Mouse (Mus musculus) CH12.LX (cell line): ENCODE data around the gene Arhgef28. TPM values are rescaled to one million over a fixed set of nuclear protein-coding genes. Genes with fewer than 3 reads are reported as not detected.

Source experiments
- DNase-seq: peaks from one replicate; pipeline ENCODE4 v3.0.0-alpha.2; 2013; ENCODE audit errors: extremely low read depth
- H3K27ac ChIP-seq: 2 replicates; pipeline ENCODE4 v1.5.1; 2012; ENCODE audit warnings: low read depth, mild to moderate bottlenecking, control low read depth, moderate library complexity; ENCODE audit not compliant: insufficient read depth
- H3K27me3 ChIP-seq: replicated peaks from 2 replicates; pipeline ENCODE3; 2012; ENCODE audit warnings: inconsistent platforms
- H3K36me3 ChIP-seq, 2 experiments: replicated peaks in 1 of 2; 2 replicates each; pipeline versions ENCODE3 to v1.6.1; 2012; ENCODE audit warnings: inconsistent platforms in 1 of 2, low read length in 1 of 2, mild to moderate bottlenecking in 1 of 2, mixed read lengths in 1 of 2, moderate library complexity in 1 of 2; ENCODE audit not compliant: control insufficient read depth in 1 of 2, insufficient read depth in 1 of 2
- H3K4me1 ChIP-seq, 2 experiments: 2 replicates each; pipeline ENCODE4 v1.6.1; 2012; ENCODE audit warnings: inconsistent platforms in 1 of 2, moderate library complexity in 1 of 2; ENCODE audit not compliant: insufficient read depth in 2 of 2, control insufficient read depth in 1 of 2
- H3K4me2 ChIP-seq: 2 replicates; pipeline ENCODE4 v1.6.1; 2012; ENCODE audit warnings: low read depth, mild to moderate bottlenecking, control low read depth; ENCODE audit not compliant: poor library complexity, insufficient read depth, severe bottlenecking
- H3K4me3 ChIP-seq, 3 experiments: fragments of 150-350 bp in 1 of 3; sonication (generic) in 1 of 3; replicated peaks in 1 of 3; 2 replicates each; pipeline versions ENCODE3 to v1.5.1; 2011 to 2012; ENCODE audit warnings: low read depth in 2 of 3, low read length in 2 of 3, mild to moderate bottlenecking in 2 of 3, moderate library complexity in 2 of 3, control low read depth in 1 of 3, improper control_type of control experiment in 1 of 3, inconsistent platforms in 1 of 3, mixed read lengths in 1 of 3; ENCODE audit not compliant: poor library complexity in 1 of 3
- H3K79me2 ChIP-seq: replicated peaks from 2 replicates; pipeline ENCODE4 v1.6.1; 2012; ENCODE audit warnings: mild to moderate bottlenecking, moderate library complexity; ENCODE audit not compliant: control insufficient read depth, poor library complexity, insufficient read depth, severe bottlenecking; ENCODE audit errors: extremely low read depth
- H3K9ac ChIP-seq: 2 replicates; pipeline ENCODE4 v1.6.1; 2012; ENCODE audit warnings: low read depth, mild to moderate bottlenecking, control low read depth, moderate library complexity; ENCODE audit not compliant: insufficient read depth
- H3K9me3 ChIP-seq: replicated peaks from 2 replicates; pipeline ENCODE3; 2012; ENCODE audit warnings: low read length, inconsistent platforms, mixed read lengths
- BHLHE40 ChIP-seq: IDR thresholded peaks from 2 replicates; pipeline ENCODE4 v1.6.1; 2011; ENCODE audit warnings: mild to moderate bottlenecking, low read depth, low read length, improper control_type of control experiment
- CHD2 ChIP-seq: IDR thresholded peaks from 2 replicates; pipeline ENCODE4 v1.6.1; 2011; ENCODE audit warnings: low read length, improper control_type of control experiment
- CTCF ChIP-seq, 2 experiments: IDR thresholded peaks in 1 of 2; conservative IDR thresholded peaks in 1 of 2; 2 replicates each; pipeline ENCODE4 v1.5.1; 2011 to 2012; ENCODE audit warnings: low read depth in 2 of 2, low read length in 2 of 2, improper control_type of control experiment in 1 of 2, inconsistent platforms in 1 of 2, mild to moderate bottlenecking in 1 of 2, moderate library complexity in 1 of 2
- E2F4 ChIP-seq: IDR thresholded peaks from 2 replicates; pipeline ENCODE4 v1.6.1; 2011; ENCODE audit warnings: low read depth, low read length, improper control_type of control experiment; ENCODE audit not compliant: insufficient replicate concordance
- ELF1 ChIP-seq: IDR thresholded peaks from 2 replicates; pipeline ENCODE4 v1.6.1; 2014; ENCODE audit warnings: low read depth, mild to moderate bottlenecking, inconsistent platforms, low read length, improper control_type of control experiment
- EP300 ChIP-seq: IDR thresholded peaks from 2 replicates; pipeline ENCODE4 v1.6.1; 2011; ENCODE audit warnings: low read length, improper control_type of control experiment
- HCFC1 ChIP-seq: IDR thresholded peaks from 2 replicates; pipeline ENCODE4 v1.6.1; 2012; ENCODE audit warnings: low read depth, mild to moderate bottlenecking, inconsistent platforms, low read length, improper control_type of control experiment
- JUN ChIP-seq: IDR thresholded peaks from 2 replicates; pipeline ENCODE4 v1.6.1; 2011; ENCODE audit warnings: low read depth, mild to moderate bottlenecking, low read length, improper control_type of control experiment, moderate library complexity; ENCODE audit not compliant: insufficient read depth
- JUND ChIP-seq: conservative IDR thresholded peaks from 2 replicates; pipeline ENCODE4 v1.6.1; 2011; ENCODE audit warnings: low read depth, low read length, improper control_type of control experiment
- KAT2A ChIP-seq: IDR thresholded peaks from 2 replicates; pipeline ENCODE4 v1.6.1; 2012; ENCODE audit warnings: low read length, improper control_type of control experiment, inconsistent platforms; ENCODE audit not compliant: insufficient replicate concordance
- MAFK ChIP-seq: IDR thresholded peaks from 2 replicates; pipeline ENCODE4 v1.6.1; 2011; ENCODE audit warnings: low read length, improper control_type of control experiment; ENCODE audit not compliant: insufficient replicate concordance
- MAX ChIP-seq: IDR thresholded peaks from 2 replicates; pipeline ENCODE4 v1.6.1; 2011; ENCODE audit warnings: low read length, improper control_type of control experiment
- MEF2A ChIP-seq: IDR thresholded peaks from 2 replicates; pipeline ENCODE4 v1.6.1; 2014; ENCODE audit warnings: low read depth, mild to moderate bottlenecking, inconsistent platforms, low read length, improper control_type of control experiment, borderline replicate concordance
- MXI1 ChIP-seq: IDR thresholded peaks from 2 replicates; pipeline ENCODE4 v1.6.1; 2011; ENCODE audit warnings: mild to moderate bottlenecking, low read depth, low read length, improper control_type of control experiment
- MYC ChIP-seq: IDR thresholded peaks from 2 replicates; pipeline ENCODE4 v1.6.1; 2011; ENCODE audit warnings: low read depth, mild to moderate bottlenecking, improper control_type of control experiment, low read length
- NELFE ChIP-seq: IDR thresholded peaks from 2 replicates; pipeline ENCODE4 v1.6.1; 2011; ENCODE audit warnings: low read depth, low read length, improper control_type of control experiment
- NRF1 ChIP-seq: IDR thresholded peaks from 2 replicates; pipeline ENCODE4 v1.6.1; 2014; ENCODE audit warnings: low read depth, mild to moderate bottlenecking, inconsistent platforms, low read length, improper control_type of control experiment, moderate library complexity
- PAX5 ChIP-seq: IDR thresholded peaks from 2 replicates; pipeline ENCODE4 v1.6.1; 2012; ENCODE audit warnings: low read length, inconsistent platforms, mixed read lengths
- POLR2A ChIP-seq: IDR thresholded peaks from 2 replicates; pipeline ENCODE4 v1.6.1; 2011; ENCODE audit warnings: low read depth, mild to moderate bottlenecking, improper control_type of control experiment, low read length
- RAD21 ChIP-seq: IDR thresholded peaks from 2 replicates; pipeline ENCODE4 v1.6.1; 2011; ENCODE audit warnings: low read depth, mild to moderate bottlenecking, low read length, improper control_type of control experiment, moderate library complexity
- SMC3 ChIP-seq: IDR thresholded peaks from 2 replicates; pipeline ENCODE4 v1.6.1; 2011; ENCODE audit warnings: low read depth, low read length, improper control_type of control experiment
- USF1 ChIP-seq: IDR thresholded peaks from 2 replicates; pipeline ENCODE4 v1.6.1; 2014; ENCODE audit warnings: low read depth, mild to moderate bottlenecking, inconsistent platforms, low read length, improper control_type of control experiment
- ZC3H11A ChIP-seq: IDR thresholded peaks from 2 replicates; pipeline ENCODE4 v1.6.1; 2012; ENCODE audit warnings: low read depth, mild to moderate bottlenecking, inconsistent platforms, low read length, improper control_type of control experiment
- ZKSCAN1 ChIP-seq: IDR thresholded peaks from 2 replicates; pipeline ENCODE4 v1.6.1; 2012; ENCODE audit warnings: low read depth, inconsistent platforms, low read length, improper control_type of control experiment, borderline replicate concordance
- ZNF384 ChIP-seq: IDR thresholded peaks from 2 replicates; pipeline ENCODE4 v1.6.1; 2012; ENCODE audit warnings: low read depth, low read length, improper control_type of control experiment, inconsistent platforms
- dilution Hi-C: fragments of 300-500 bp; cut with MboI; formaldehyde crosslinking; loops from 2 replicates; pipeline ENCODE4 v1.14.3; 2020; ENCODE audit warnings: low sequenced_read_pairs; ENCODE audit not compliant: extremely low pct_unique_long_range_greater_than_20kb, extremely low pct_ligation_motif_present
- in situ Hi-C: fragments of 300-500 bp; cut with MboI; formaldehyde crosslinking; loops from 3 replicates; pipeline ENCODE4 v1.14.3; 2019; ENCODE audit warnings: low sequenced_read_pairs, low pct_ligation_motif_present, low pct_unique_long_range_greater_than_20kb, mixed read lengths
- polyA plus RNA-seq: library from polyadenylated mRNA; unstranded; fragments of >175 nt; gene quantifications from 2 replicates; pipeline ENCODE4 v1.2.1, GENCODE M21; 2012; ENCODE audit warnings: low read depth; ENCODE audit not compliant: insufficient read length
- total RNA-seq, 2 experiments: library from RNA; depleted of rRNA; stranded (reverse); fragments of 300-350 nt in 1 of 2; fragments of >200 nt in 1 of 2; gene quantifications; 2 replicates each; pipeline ENCODE4 v1.2.3; 2012 to 2014

The Arhgef28 gene
- total and polyA plus RNA-seq, 3 experiments = 0.07 to 0.24 (median 0.08) TPM

- no peak overlapping the region for H3K9ac ChIP-seq
- dilution Hi-C loops = no loop called here
- H3K4me2 ChIP-seq = no peak overlapping the region
- no peaks in the 10 kb centered on the region for H3K79me2 ChIP-seq
- in situ Hi-C loops = no loop called here
- no peak for TF ChIP-seq ZKSCAN1
- TF ChIP-seq HCFC1 = no peak
- no peak for TF ChIP-seq RAD21
- no peak for TF ChIP-seq PAX5
- TF ChIP-seq MXI1 = no peak
- no peak for TF ChIP-seq NRF1
- TF ChIP-seq ZNF384 = no peak
- no peak for TF ChIP-seq MAX
- TF ChIP-seq E2F4 = no peak
- no peak for TF ChIP-seq NELFE
- no peak for TF ChIP-seq ELF1
- TF ChIP-seq MAFK = no peak
- TF ChIP-seq JUND = no peak
- no peak for TF ChIP-seq CHD2
- TF ChIP-seq POLR2A = no peak
- TF ChIP-seq EP300 = no peak
- TF ChIP-seq, all 38 proteins: peak for 0
- no peak for DNase-seq
- Histone ChIP-seq H3K4me1 (no peaks in the 10 kb centered on the region), H3K9me3 (no peaks in the 10 kb centered on the region), H3K4me3 (no peak overlapping the region), H3K27ac (no peak overlapping the region), H3K27me3 (no peaks in the 10 kb centered on the region), H3K36me3 (no peaks in the 10 kb centered on the region)
Measured at GRCm38 (mm10) chr13:98073190-98073589, 133.0 kb downstream of the Arhgef28 start.

- dilution Hi-C loops = no loop called here
- Histone ChIP-seq H3K27ac (no peak overlapping the region), H3K9me3 (no peaks in the 10 kb centered on the region), H3K27me3 (no peaks in the 10 kb centered on the region), H3K79me2 (no peaks in the 10 kb centered on the region), H3K4me1 (no peaks in the 10 kb centered on the region), H3K9ac (no peak overlapping the region), H3K36me3 (no peaks in the 10 kb centered on the region), H3K4me2 (no peak overlapping the region), H3K4me3 (no peak overlapping the region)
- DNase-seq = no peak
- TF ChIP-seq USF1 (no peak), ZC3H11A (no peak), NRF1 (no peak), CTCF (conservative IDR thresholded peaks at IDR 0.05 in 1 of 2, IDR thresholded peaks at IDR 0.05 in 1 of 2; ENCODE audit: low read depth in 2 of 2, low read length in 2 of 2) (no peak), MYC (no peak), EP300 (no peak), E2F4 (no peak), MEF2A (no peak), MAX (no peak), KAT2A (no peak), JUN (no peak), MXI1 (no peak), CHD2 (no peak), BHLHE40 (no peak), SMC3 (no peak)
- in situ Hi-C loops = no loop called here
Measured at GRCm38 (mm10) chr13:98070458-98070857, 135.8 kb downstream of the Arhgef28 start.
